In genomic region chr19:40345684-40346083, GRCm38 (mm10) we compare ENCODE assay signal across 9 mouse cellular contexts.
DNase-seq lines count a peak whose midpoint lies in the region; ATAC-seq and TF ChIP-seq lines count a peak whose summit lies in the region.
"Had no signal": no experiment of that assay in that cellular context is flagged by ENCODE, and none has a peak within 500 bp of the region (broad histone marks: within the 10 kb centered on the region; RNA-seq: fewer than 3 reads in every experiment).

No protein-coding gene starts in this region.

- no peak overlapping the region for H3K9ac ChIP-seq in forebrain, embryonic 14.5 days (ENCODE audit: low read length)
- H3K9ac ChIP-seq in forebrain, embryonic 16.5 days (replicated peaks; ENCODE audit: low read depth, low read length) = no peak overlapping the region
- no peak overlapping the region for H3K9ac ChIP-seq in kidney, postnatal 0 days (ENCODE audit: low read depth, low read length)

- no peak overlapping the region for H3K4me3 ChIP-seq in forebrain, embryonic 14.5 days (ENCODE audit: low read depth, low read length)
- H3K4me3 ChIP-seq in forebrain, embryonic 16.5 days (replicated peaks; ENCODE audit: low read length) = no peak overlapping the region
- H3K4me3 ChIP-seq in gastrocnemius, adult 2 months = no peak overlapping the region
- H3K4me3 ChIP-seq in kidney, postnatal 0 days (replicated peaks; ENCODE audit: low read depth, low read length) = no peak overlapping the region
- H3K4me3 ChIP-seq: megakaryocyte, embryonic 14.5 days had no signal

- DNase-seq in forebrain, embryonic 14.5 days (ENCODE audit: low spot score) = peak; percentile 59
- peak; percentile 85 for DNase-seq in A20 (ENCODE audit: low read depth, low spot score)
- peak; percentile 73 for DNase-seq in adrenal gland, postnatal 14 days
- peak; percentile 67 for DNase-seq in gastrocnemius, adult 2 months
- DNase-seq in kidney, postnatal 0 days (ENCODE audit: low spot score) = peak; percentile 72
- peak; percentile 38 for DNase-seq in testis, postnatal 14 days (ENCODE audit: low spot score)

- no peak overlapping the region for H3K27ac ChIP-seq in forebrain, embryonic 14.5 days (ENCODE audit: low read depth, low read length)
- no peak overlapping the region for H3K27ac ChIP-seq in forebrain, embryonic 16.5 days (ENCODE audit: low read length)
- H3K27ac ChIP-seq in gastrocnemius, adult 2 months = peak overlapping the region; percentile 71
- peak overlapping the region; percentile 48 for H3K27ac ChIP-seq in kidney, postnatal 0 days

- peaks cover 35% of the 10 kb centered on the region for H3K4me1 ChIP-seq in forebrain, embryonic 14.5 days (ENCODE audit: control insufficient read depth, insufficient read depth, low read length)
- H3K4me1 ChIP-seq in forebrain, embryonic 16.5 days (replicated peaks; ENCODE audit: control insufficient read depth, insufficient read depth, low read length) = peaks cover 31% of the 10 kb centered on the region
- no peaks in the 10 kb centered on the region for H3K4me1 ChIP-seq in kidney, postnatal 0 days (replicated peaks; ENCODE audit: insufficient read depth, low read length)

- intact Hi-C loops in gastrocnemius, adult 2 months (cut with DNase I) = no loop called here

- ATAC-seq in forebrain, embryonic 14.5 days = no peak
- no peak for ATAC-seq in forebrain, embryonic 16.5 days
- ATAC-seq in kidney, postnatal 0 days (replicated peaks; ENCODE audit: low FRiP score, low read depth) = no peak
- peak; percentile 97 for ATAC-seq in megakaryocyte progenitor cell, adult 5-6 weeks (replicated peaks; ENCODE audit: poor library complexity)

- H3K9me3 ChIP-seq in forebrain, embryonic 14.5 days (replicated peaks; ENCODE audit: control insufficient read depth, low read length) = no peaks in the 10 kb centered on the region
- H3K9me3 ChIP-seq in forebrain, embryonic 16.5 days (ENCODE audit: control insufficient read depth, low read length) = no peaks in the 10 kb centered on the region
- H3K9me3 ChIP-seq in kidney, postnatal 0 days (replicated peaks; ENCODE audit: low read length) = no peaks in the 10 kb centered on the region
- H3K9me3 ChIP-seq: megakaryocyte, embryonic 14.5 days had no signal

- peaks cover 10% of the 10 kb centered on the region; the same call in 1 of the 2 replicates for H3K36me3 ChIP-seq in forebrain, embryonic 14.5 days (ENCODE audit: control insufficient read depth, insufficient read depth, low read length)
- H3K36me3 ChIP-seq in forebrain, embryonic 16.5 days (ENCODE audit: control insufficient read depth, insufficient read depth) = no peaks in the 10 kb centered on the region; the same call in 1 of the 2 replicates
- 0 out of 2 replicates have a peak, but pooled peaks cover 8% of the 10 kb centered on the region for H3K36me3 ChIP-seq in kidney, postnatal 0 days (ENCODE audit: insufficient read depth, low read length)

- no peaks in the 10 kb centered on the region for H3K27me3 ChIP-seq in forebrain, embryonic 14.5 days (replicated peaks; ENCODE audit: control insufficient read depth, insufficient read depth, low read length)
- no peaks in the 10 kb centered on the region for H3K27me3 ChIP-seq in forebrain, embryonic 16.5 days (replicated peaks; ENCODE audit: control insufficient read depth, insufficient read depth, low read length)
- no peaks in the 10 kb centered on the region for H3K27me3 ChIP-seq in kidney, postnatal 0 days (ENCODE audit: insufficient read depth, low read length)
- H3K27me3 ChIP-seq: megakaryocyte, embryonic 14.5 days had no signal

- no peak overlapping the region for H3K4me2 ChIP-seq in forebrain, embryonic 14.5 days (ENCODE audit: low read length)
- H3K4me2 ChIP-seq in forebrain, embryonic 16.5 days (ENCODE audit: low read length) = no peak overlapping the region
- H3K4me2 ChIP-seq in kidney, postnatal 0 days (ENCODE audit: low read length) = no peak overlapping the region

- WGBS in forebrain, embryonic 14.5 days = 18% methylated on average over 5 of the region's 5 CpGs
- 20% methylated on average over 5 of the region's 5 CpGs for WGBS in forebrain, embryonic 16.5 days
- WGBS in kidney, postnatal 0 days = 37% methylated on average over 5 of the region's 5 CpGs

- no peak; the same call in 1 of the 2 replicates for TF ChIP-seq CTCF in gastrocnemius, adult 2 months (IDR thresholded peaks at IDR 0.05)
- TF ChIP-seq CTCF in kidney, postnatal 0 days (IDR thresholded peaks at IDR 0.05; ENCODE audit: low read depth) = peak; percentile 81

Comparison
In these comparisons a context has a peak if more than half of its experiments do, and no peak if none do; other contexts are left out.
1. H3K27ac ChIP-seq: peak in gastrocnemius, adult 2 months (single experiment) and kidney, postnatal 0 days (single experiment); none in forebrain, embryonic 14.5 days (single experiment) and forebrain, embryonic 16.5 days (single experiment).
2. Peak in every context shown above with its lines, with median percentiles within 50 percentile points of each other: DNase-seq.